In the genomic region with DNA sequence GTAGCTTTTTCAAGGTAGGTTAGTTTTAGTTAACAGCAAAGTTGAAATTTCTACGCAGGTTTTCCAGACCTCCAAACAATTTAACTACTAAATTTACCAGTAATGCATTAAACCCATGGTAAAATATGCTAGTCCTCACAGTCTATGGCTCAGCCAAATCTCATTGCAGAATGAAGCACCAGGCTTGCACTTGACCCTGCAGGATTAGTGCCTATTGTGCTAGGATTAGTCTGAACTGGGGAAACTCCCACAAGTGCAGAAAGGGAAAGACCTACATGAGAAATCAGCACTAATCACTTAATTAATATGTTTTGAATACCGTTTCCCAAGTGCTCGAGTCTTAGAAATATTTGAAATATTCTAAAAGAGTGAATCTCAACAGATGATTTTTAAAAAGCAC, we compare ENCODE assay signal across 25 mouse cellular contexts.
"Had no signal": no experiment of that assay in that cellular context is flagged by ENCODE, and none has a peak within 500 bp of the region (broad histone marks: within the 10 kb centered on the region; RNA-seq: fewer than 3 reads in every experiment).

No protein-coding gene starts in this region.

- H3K27me3 ChIP-seq: limb, embryonic 12.5 days had no signal

- H3K27ac ChIP-seq: heart, adult 2 months; heart, embryonic 13.5 days; heart, embryonic 15.5 days; hindbrain, embryonic 13.5 days; hindbrain, embryonic 15.5 days; hindbrain, postnatal 0 days; kidney, embryonic 15.5 days; kidney, postnatal 0 days; left cerebral cortex, adult 2 months; limb, embryonic 10.5 days; limb, embryonic 12.5 days had no signal

- H3K9ac ChIP-seq: heart, embryonic 13.5 days; heart, embryonic 15.5 days; hindbrain, embryonic 13.5 days; hindbrain, embryonic 15.5 days; kidney, embryonic 15.5 days; limb, embryonic 12.5 days had no signal

- H3K9me3 ChIP-seq: heart, embryonic 13.5 days; heart, embryonic 15.5 days; hindbrain, embryonic 13.5 days; hindbrain, embryonic 15.5 days; kidney, embryonic 15.5 days; limb, embryonic 10.5 days; limb, embryonic 12.5 days had no signal

- H3K4me2 ChIP-seq: heart, embryonic 11.5 days; heart, embryonic 13.5 days; heart, embryonic 15.5 days; hindbrain, embryonic 13.5 days; hindbrain, embryonic 15.5 days; kidney, embryonic 15.5 days; limb, embryonic 12.5 days had no signal

- H3K36me3 ChIP-seq: heart, embryonic 13.5 days; heart, embryonic 15.5 days; hindbrain, embryonic 13.5 days; hindbrain, embryonic 15.5 days; kidney, embryonic 15.5 days; limb, embryonic 10.5 days; limb, embryonic 12.5 days had no signal

- H3K4me3 ChIP-seq: heart, adult 2 months; heart, embryonic 13.5 days; heart, embryonic 15.5 days; hindbrain, embryonic 13.5 days; hindbrain, embryonic 15.5 days; kidney, embryonic 15.5 days; left cerebral cortex, adult 2 months; limb, embryonic 10.5 days; limb, embryonic 12.5 days had no signal

- ATAC-seq: hindbrain, postnatal 0 days; intestine, embryonic 16.5 days had no signal

- DNase-seq: gastrocnemius, postnatal 14 days; gastrocnemius, postnatal 36 days; heart, adult 11 months; heart, adult 2 months; heart, postnatal 14 days; heart, postnatal 36 days; kidney, adult 11 months; kidney, adult 2 months; kidney, adult 9 months; kidney, postnatal 14 days; kidney, postnatal 36 days; layer of hippocampus, adult 9-11 months; liver had no signal
